Mouse (Mus musculus): ENCODE measurements around the gene 4930558K02Rik. TPM values are rescaled to one million over a fixed set of nuclear protein-coding genes. Genes with fewer than 3 reads are reported as not detected.

Gene 4930558K02Rik
- total and polyA plus RNA-seq, 3 experiments, result not detected

DNA sequence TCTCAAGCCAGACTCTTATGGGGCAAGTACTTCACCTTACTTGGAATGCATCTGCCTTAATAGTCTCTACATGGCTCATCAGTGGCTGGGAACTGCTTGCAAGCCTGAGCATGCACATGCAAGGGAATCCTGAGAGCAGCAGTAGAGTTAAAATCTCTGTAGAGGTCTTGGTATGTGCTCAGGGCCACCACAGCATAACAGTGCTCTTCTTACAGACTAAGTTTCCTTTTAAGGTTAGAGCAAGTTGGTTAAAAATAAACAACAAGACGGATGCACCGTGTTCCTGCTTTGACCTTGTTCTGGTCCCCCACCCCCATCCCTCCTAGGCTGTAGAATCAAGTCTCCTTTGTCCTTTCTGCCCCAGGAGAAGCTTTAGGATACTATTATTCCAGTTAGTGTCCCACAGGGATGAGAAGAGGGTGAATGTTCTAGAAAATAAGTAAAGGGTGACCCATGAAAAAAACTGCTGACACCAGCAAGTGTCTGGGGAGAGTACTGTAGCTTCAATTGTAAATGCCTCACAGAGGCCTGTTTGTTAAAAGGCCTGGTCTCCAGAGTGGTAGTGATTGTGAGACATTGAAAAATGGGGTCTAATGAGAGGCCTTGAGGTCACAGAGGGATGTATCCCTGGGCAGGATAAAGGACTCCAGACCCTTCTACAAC, 71.5 kb downstream of the 4930558K02Rik start:
- H3K9ac ChIP-seq (ENCODE audit: low read depth, low read length), result no peak overlapping the region
- H3K27me3 ChIP-seq (ENCODE audit: control insufficient read depth, insufficient read depth, low read length), result no peaks in the 10 kb centered on the region
- DNase-seq, result no peak
- WGBS, result 13% methylated on average over 2 of the region's 2 CpGs
- H3K4me1 ChIP-seq (ENCODE audit: control insufficient read depth, insufficient read depth, low read length), result peaks cover 2% of the 10 kb centered on the region
- intact Hi-C loops (cut with DNase I), result no loop called here
- no peak for TF ChIP-seq POLR2A (IDR thresholded peaks at IDR 0.05; ENCODE audit: insufficient read depth, low read depth, low read length)
- H3K4me3 ChIP-seq, result no peak overlapping the region
- H3K27ac ChIP-seq, result no peak overlapping the region
- no peaks in the 10 kb centered on the region for H3K79me2 ChIP-seq (replicated peaks; ENCODE audit: control insufficient read depth, insufficient read depth, low read length)
- no peaks in the 10 kb centered on the region for H3K36me3 ChIP-seq (ENCODE audit: control insufficient read depth, insufficient read depth, low read length)

- Histone ChIP-seq H3K79me2 (replicated peaks; ENCODE audit: control insufficient read depth, insufficient read depth, low read length) (no peaks in the 10 kb centered on the region), H3K4me1 (ENCODE audit: control insufficient read depth, insufficient read depth, low read length) (peaks cover 2% of the 10 kb centered on the region), H3K36me3 (ENCODE audit: control insufficient read depth, insufficient read depth, low read length) (no peaks in the 10 kb centered on the region), H3K27me3 (ENCODE audit: control insufficient read depth, insufficient read depth, low read length) (no peaks in the 10 kb centered on the region), H3K9ac (ENCODE audit: low read depth, low read length) (no peak overlapping the region), H3K4me3 (no peak overlapping the region), H3K27ac (no peak overlapping the region)
- whole genome bisulfite sequencing, result 92% methylated on average over 4 of the region's 4 CpGs
- TF ChIP-seq CTCF (IDR thresholded peaks at IDR 0.05) (no peak), EP300 (IDR thresholded peaks at IDR 0.05; ENCODE audit: insufficient read depth, low read depth, low read length) (no peak)
- DNase-seq, result no peak
- intact Hi-C loops (cut with DNase I), result no loop called here
Measured at GRCm38 (mm10) chr1:161907111-161907510, 72.3 kb downstream of the 4930558K02Rik start.

DNA sequence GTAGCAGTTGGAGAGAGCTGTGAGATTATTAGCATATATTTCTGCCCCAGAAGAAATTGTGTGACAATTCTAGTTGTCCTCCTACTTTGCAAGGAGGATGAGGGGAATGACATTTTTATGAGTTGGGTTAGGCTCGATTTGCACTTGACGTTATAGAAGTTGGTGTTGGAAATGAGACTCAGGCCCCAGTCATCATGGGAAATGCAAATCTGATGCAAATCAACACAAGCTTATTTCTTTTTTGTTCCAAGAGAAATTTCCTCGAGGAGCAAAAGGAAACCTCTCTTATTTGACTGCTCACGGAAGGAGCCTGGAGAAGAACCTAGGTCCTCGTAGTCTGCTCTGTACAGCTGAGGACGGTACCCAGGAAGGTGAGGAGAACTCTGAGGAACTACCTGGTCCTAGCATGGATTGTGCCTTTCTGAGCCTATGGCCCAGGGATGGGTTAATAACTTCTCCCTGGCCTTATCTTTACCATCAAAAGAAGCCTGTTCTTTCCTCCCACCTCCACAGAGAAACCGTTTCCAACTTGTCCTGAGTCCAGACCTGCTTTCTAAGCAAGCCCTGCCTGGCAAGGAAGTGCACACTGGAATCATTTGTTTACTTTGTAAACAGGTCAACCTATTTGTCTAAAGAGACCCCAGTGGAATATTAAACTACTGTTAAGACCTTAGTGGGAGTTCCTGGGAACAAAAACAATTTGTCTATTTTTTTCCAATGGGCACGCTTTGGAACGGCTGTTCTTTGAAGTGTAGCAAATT, 76.6 kb downstream of the 4930558K02Rik start:
- WGBS, result 54% methylated on average over 9 of the region's 9 CpGs
- TF ChIP-seq POLR2A (IDR thresholded peaks at IDR 0.05; ENCODE audit: insufficient read depth, low read depth, low read length) (no peak), EP300 (IDR thresholded peaks at IDR 0.05; ENCODE audit: insufficient read depth, low read depth, low read length) (no peak), CTCF (IDR thresholded peaks at IDR 0.05) (no peak)
- Histone ChIP-seq H3K4me1 (ENCODE audit: control insufficient read depth, insufficient read depth, low read length) (peaks cover 2% of the 10 kb centered on the region), H3K36me3 (ENCODE audit: control insufficient read depth, insufficient read depth, low read length) (no peaks in the 10 kb centered on the region), H3K27ac (no peak overlapping the region), H3K27me3 (ENCODE audit: control insufficient read depth, insufficient read depth, low read length) (no peaks in the 10 kb centered on the region), H3K9ac (ENCODE audit: low read depth, low read length) (no peak overlapping the region), H3K79me2 (replicated peaks; ENCODE audit: control insufficient read depth, insufficient read depth, low read length) (no peaks in the 10 kb centered on the region), H3K4me3 (no peak overlapping the region)
- intact Hi-C loops (cut with DNase I), result no loop called here
- no peak for DNase-seq

DNA sequence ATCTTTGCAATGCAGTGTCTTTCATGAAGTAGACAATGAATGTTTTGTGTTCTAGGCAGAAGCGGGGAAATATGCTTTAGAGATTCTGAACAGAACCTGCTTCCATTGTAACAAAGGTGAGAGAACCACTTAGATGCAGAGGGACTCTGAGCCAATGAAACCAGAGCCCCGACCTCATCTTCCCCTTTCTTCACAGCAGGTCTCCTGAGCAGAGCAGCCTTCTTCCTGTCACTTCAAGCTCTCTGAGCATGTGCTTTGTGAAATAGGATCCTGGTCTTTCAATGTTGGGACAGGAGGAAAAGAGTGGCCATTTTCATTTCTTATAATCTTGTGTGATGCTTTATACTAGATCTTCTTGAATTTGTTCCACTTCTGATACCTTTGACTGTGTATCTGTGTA, 79.3 kb downstream of the 4930558K02Rik start:
- 54% methylated on average over 2 of the region's 2 CpGs for WGBS
- DNase-seq, result no peak
- H3K79me2 ChIP-seq (replicated peaks; ENCODE audit: control insufficient read depth, insufficient read depth, low read length), result no peaks in the 10 kb centered on the region
- H3K36me3 ChIP-seq (ENCODE audit: control insufficient read depth, insufficient read depth, low read length), result no peaks in the 10 kb centered on the region
- no peaks in the 10 kb centered on the region for H3K4me1 ChIP-seq (ENCODE audit: control insufficient read depth, insufficient read depth, low read length)
- H3K27ac ChIP-seq, result no peak overlapping the region
- H3K9ac ChIP-seq (ENCODE audit: low read depth, low read length), result no peak overlapping the region
- intact Hi-C loops (cut with DNase I), result no loop called here
- no peaks in the 10 kb centered on the region for H3K27me3 ChIP-seq (ENCODE audit: control insufficient read depth, insufficient read depth, low read length)
- no peak overlapping the region for H3K4me3 ChIP-seq
- TF ChIP-seq CTCF (IDR thresholded peaks at IDR 0.05), result no peak
- TF ChIP-seq POLR2A (IDR thresholded peaks at IDR 0.05; ENCODE audit: insufficient read depth, low read depth, low read length), result no peak
- no peak for TF ChIP-seq EP300 (IDR thresholded peaks at IDR 0.05; ENCODE audit: insufficient read depth, low read depth, low read length)

- no peak overlapping the region for H3K27ac ChIP-seq
- WGBS, result 58% methylated on average over 8 of the region's 8 CpGs
- TF ChIP-seq CTCF (IDR thresholded peaks at IDR 0.05) (no peak), EP300 (IDR thresholded peaks at IDR 0.05; ENCODE audit: insufficient read depth, low read depth, low read length) (no peak), POLR2A (IDR thresholded peaks at IDR 0.05; ENCODE audit: insufficient read depth, low read depth, low read length) (no peak)
Measured at GRCm38 (mm10) chr1:161897235-161897634, 82.2 kb downstream of the 4930558K02Rik start.

GRCm38 (mm10) chr1:161896130-161896529, 83.3 kb downstream of the 4930558K02Rik start:
- no peak for DNase-seq
- TF ChIP-seq POLR2A (IDR thresholded peaks at IDR 0.05; ENCODE audit: insufficient read depth, low read depth, low read length) (no peak), EP300 (IDR thresholded peaks at IDR 0.05; ENCODE audit: insufficient read depth, low read depth, low read length) (no peak), CTCF (IDR thresholded peaks at IDR 0.05) (no peak)
- WGBS, result 54% methylated on average over 10 of the region's 10 CpGs
- H3K9ac ChIP-seq (ENCODE audit: low read depth, low read length), result no peak overlapping the region
- no peaks in the 10 kb centered on the region for H3K36me3 ChIP-seq (ENCODE audit: control insufficient read depth, insufficient read depth, low read length)
- H3K4me3 ChIP-seq, result no peak overlapping the region
- H3K27ac ChIP-seq, result no peak overlapping the region
- intact Hi-C loops (cut with DNase I), result no loop called here
- no peaks in the 10 kb centered on the region for H3K79me2 ChIP-seq (replicated peaks; ENCODE audit: control insufficient read depth, insufficient read depth, low read length)
- peaks cover 2% of the 10 kb centered on the region; the same call in 1 of the 2 replicates for H3K4me1 ChIP-seq (ENCODE audit: control insufficient read depth, insufficient read depth, low read length)
- H3K27me3 ChIP-seq (ENCODE audit: control insufficient read depth, insufficient read depth, low read length), result no peaks in the 10 kb centered on the region

More at GRCm38 (mm10) chr1:161897235-161897634, 82.2 kb downstream of the 4930558K02Rik start:
- Histone ChIP-seq H3K9ac (ENCODE audit: low read depth, low read length) (no peak overlapping the region), H3K4me3 (no peak overlapping the region), H3K36me3 (ENCODE audit: control insufficient read depth, insufficient read depth, low read length) (no peaks in the 10 kb centered on the region), H3K27me3 (ENCODE audit: control insufficient read depth, insufficient read depth, low read length) (no peaks in the 10 kb centered on the region), H3K79me2 (replicated peaks; ENCODE audit: control insufficient read depth, insufficient read depth, low read length) (no peaks in the 10 kb centered on the region), H3K4me1 (ENCODE audit: control insufficient read depth, insufficient read depth, low read length) (peaks cover 2% of the 10 kb centered on the region; the same call in 1 of the 2 replicates)
- intact Hi-C loops (cut with DNase I), result no loop called here
- DNase-seq, result no peak

Measured in heart, adult 2 months (tissue).